Mouse (Mus musculus): ENCODE data around the gene Pigk. TPM values are rescaled to one million over a fixed set of nuclear protein-coding genes. Genes with fewer than 3 reads are reported as not detected.

Gene Pigk
- total and polyA plus RNA-seq, 2 experiments from 2014 or later = 38.2 to 57.8 TPM

DNA sequence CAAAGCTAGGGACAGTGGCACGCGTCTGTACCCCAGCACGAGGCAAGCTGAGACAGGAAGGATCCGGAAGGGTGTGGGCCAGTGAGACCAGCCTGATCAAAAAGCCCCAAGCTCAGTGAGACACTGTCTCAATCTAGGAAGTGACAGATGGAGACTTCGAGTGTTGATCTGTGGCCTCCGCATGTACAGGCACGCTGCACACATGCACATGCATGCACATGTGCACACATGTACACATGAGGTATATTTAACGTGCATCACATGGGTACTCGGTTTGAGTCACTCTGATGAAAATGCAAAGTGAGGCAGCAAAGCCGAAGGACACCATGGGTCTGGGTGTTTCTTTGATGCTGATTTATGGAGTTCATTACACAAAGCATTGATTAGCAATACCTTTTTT, 191.1 kb downstream of the Pigk start:
- no peaks in the 10 kb centered on the region for H3K4me1 ChIP-seq (ENCODE audit: insufficient read depth, low read length)
- no peak overlapping the region for H3K4me3 ChIP-seq (ENCODE audit: low read length)
- no peaks in the 10 kb centered on the region for H3K27me3 ChIP-seq (ENCODE audit: insufficient read depth, low read length)
- no peaks in the 10 kb centered on the region for H3K9me3 ChIP-seq (ENCODE audit: low read length)
- 89% methylated on average over 10 of the region's 10 CpGs for WGBS
- no peak overlapping the region for H3K9ac ChIP-seq (replicated peaks; ENCODE audit: low read length)
- no peak for ATAC-seq
- no peaks in the 10 kb centered on the region for H3K36me3 ChIP-seq (ENCODE audit: insufficient read depth, low read length)
- no peak for TF ChIP-seq CTCF (IDR thresholded peaks at IDR 0.05; ENCODE audit: low read depth)
- no peak for DNase-seq (ENCODE audit: low spot score)
- no peak overlapping the region for H3K4me2 ChIP-seq (ENCODE audit: low read depth, low read length)
- no peak overlapping the region for H3K27ac ChIP-seq

- Histone ChIP-seq H3K27ac (no peak overlapping the region), H3K4me3 (ENCODE audit: low read length) (no peak overlapping the region), H3K9me3 (ENCODE audit: low read length) (no peaks in the 10 kb centered on the region), H3K9ac (replicated peaks; ENCODE audit: low read length) (no peak overlapping the region), H3K4me1 (ENCODE audit: insufficient read depth, low read length) (no peaks in the 10 kb centered on the region), H3K36me3 (ENCODE audit: insufficient read depth, low read length) (no peaks in the 10 kb centered on the region), H3K27me3 (ENCODE audit: insufficient read depth, low read length) (no peaks in the 10 kb centered on the region), H3K4me2 (ENCODE audit: low read depth, low read length) (no peak overlapping the region)
- no peak for TF ChIP-seq CTCF (IDR thresholded peaks at IDR 0.05; ENCODE audit: low read depth)
- DNase-seq (ENCODE audit: low spot score) (no peak), ATAC-seq (no peak)
- 40% methylated on average over 10 of the region's 10 CpGs for WGBS
Measured at GRCm38 (mm10) chr3:152905800-152906199, 191.9 kb downstream of the Pigk start.

- H3K36me3 ChIP-seq (ENCODE audit: insufficient read depth, low read length) = no peaks in the 10 kb centered on the region
Measured at GRCm38 (mm10) chr3:152907087-152907486, 193.2 kb downstream of the Pigk start.

GRCm38 (mm10) chr3:152907683-152908082, 193.8 kb downstream of the Pigk start:
- no peak for DNase-seq (ENCODE audit: low spot score)
- H3K4me2 ChIP-seq (ENCODE audit: low read depth, low read length) = no peak overlapping the region
- no peak overlapping the region for H3K9ac ChIP-seq (replicated peaks; ENCODE audit: low read length)
- ATAC-seq = no peak
- no peaks in the 10 kb centered on the region for H3K4me1 ChIP-seq (ENCODE audit: insufficient read depth, low read length)
- no peak overlapping the region for H3K27ac ChIP-seq
- H3K27me3 ChIP-seq (ENCODE audit: insufficient read depth, low read length) = no peaks in the 10 kb centered on the region
- no peaks in the 10 kb centered on the region for H3K9me3 ChIP-seq (ENCODE audit: low read length)
- no peaks in the 10 kb centered on the region for H3K36me3 ChIP-seq (ENCODE audit: insufficient read depth, low read length)
- no peak for TF ChIP-seq CTCF (IDR thresholded peaks at IDR 0.05; ENCODE audit: low read depth)
- 90% methylated on average over 5 of the region's 5 CpGs for WGBS
- H3K4me3 ChIP-seq (ENCODE audit: low read length) = no peak overlapping the region

More at GRCm38 (mm10) chr3:152907087-152907486, 193.2 kb downstream of the Pigk start:
- H3K4me2 ChIP-seq (ENCODE audit: low read depth, low read length) = no peak overlapping the region
- WGBS = 68% methylated on average over 5 of the region's 5 CpGs
- no peak for TF ChIP-seq CTCF (IDR thresholded peaks at IDR 0.05; ENCODE audit: low read depth)
- H3K4me3 ChIP-seq (ENCODE audit: low read length) = no peak overlapping the region
- H3K9me3 ChIP-seq (ENCODE audit: low read length) = no peaks in the 10 kb centered on the region
- H3K9ac ChIP-seq (replicated peaks; ENCODE audit: low read length) = no peak overlapping the region
- ATAC-seq (no peak), DNase-seq (ENCODE audit: low spot score) (no peak)
- no peak overlapping the region for H3K27ac ChIP-seq
- no peaks in the 10 kb centered on the region for H3K27me3 ChIP-seq (ENCODE audit: insufficient read depth, low read length)
- H3K4me1 ChIP-seq (ENCODE audit: insufficient read depth, low read length) = no peaks in the 10 kb centered on the region

- H3K9me3 ChIP-seq (ENCODE audit: low read length) = no peaks in the 10 kb centered on the region
- no peak overlapping the region for H3K4me2 ChIP-seq (ENCODE audit: low read depth, low read length)
- H3K4me3 ChIP-seq (ENCODE audit: low read length) = no peak overlapping the region
- DNase-seq (ENCODE audit: low spot score) = no peak
- no peak for ATAC-seq
- WGBS = 85% methylated on average over 4 of the region's 4 CpGs
- TF ChIP-seq CTCF (IDR thresholded peaks at IDR 0.05; ENCODE audit: low read depth) = no peak
- no peak overlapping the region for H3K9ac ChIP-seq (replicated peaks; ENCODE audit: low read length)
- no peaks in the 10 kb centered on the region for H3K27me3 ChIP-seq (ENCODE audit: insufficient read depth, low read length)
- H3K36me3 ChIP-seq (ENCODE audit: insufficient read depth, low read length) = no peaks in the 10 kb centered on the region
- H3K4me1 ChIP-seq (ENCODE audit: insufficient read depth, low read length) = no peaks in the 10 kb centered on the region
- H3K27ac ChIP-seq = no peak overlapping the region
Measured at GRCm38 (mm10) chr3:152911578-152911977, 197.7 kb downstream of the Pigk start.

GRCm38 (mm10) chr3:152912216-152913101, 198.6 kb downstream of the Pigk start:
- H3K9ac ChIP-seq (replicated peaks; ENCODE audit: low read length) = no peak overlapping the region
- H3K4me1 ChIP-seq (ENCODE audit: insufficient read depth, low read length) = no peaks in the 10 kb centered on the region
- H3K27ac ChIP-seq = no peak overlapping the region
- no peaks in the 10 kb centered on the region for H3K9me3 ChIP-seq (ENCODE audit: low read length)
- DNase-seq (ENCODE audit: low spot score) = no peak
- 79% methylated on average over 23 of the region's 23 CpGs for WGBS
- H3K4me2 ChIP-seq (ENCODE audit: low read depth, low read length) = no peak overlapping the region
- H3K4me3 ChIP-seq (ENCODE audit: low read length) = no peak overlapping the region
- TF ChIP-seq CTCF (IDR thresholded peaks at IDR 0.05; ENCODE audit: low read depth) = no peak
- H3K27me3 ChIP-seq (ENCODE audit: insufficient read depth, low read length) = no peaks in the 10 kb centered on the region
- no peak for ATAC-seq
- H3K36me3 ChIP-seq (ENCODE audit: insufficient read depth, low read length) = no peaks in the 10 kb centered on the region

DNA sequence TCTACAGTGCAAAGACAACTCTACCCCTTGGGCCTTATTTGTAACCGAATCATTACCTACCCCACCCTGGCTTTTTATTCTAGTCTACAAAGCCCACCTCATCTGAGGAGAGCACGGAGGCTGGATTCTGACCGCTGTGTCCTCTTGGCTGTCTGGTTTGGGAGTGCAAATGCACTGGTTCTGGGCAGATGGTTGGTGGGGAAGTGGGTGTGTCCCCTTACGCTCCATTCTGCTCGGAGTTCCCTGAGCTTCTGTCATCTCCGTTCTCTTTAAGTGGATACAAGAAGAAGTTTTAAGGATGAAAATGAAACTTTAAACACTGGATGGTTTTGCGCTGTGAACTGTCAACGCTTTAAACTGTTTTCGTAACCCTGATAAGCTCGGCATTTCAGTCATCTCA, 199.2 kb downstream of the Pigk start:
- Histone ChIP-seq H3K36me3 (ENCODE audit: insufficient read depth, low read length) (no peaks in the 10 kb centered on the region), H3K27ac (no peak overlapping the region), H3K9me3 (ENCODE audit: low read length) (no peaks in the 10 kb centered on the region), H3K4me3 (ENCODE audit: low read length) (no peak overlapping the region), H3K27me3 (ENCODE audit: insufficient read depth, low read length) (no peaks in the 10 kb centered on the region), H3K4me2 (ENCODE audit: low read depth, low read length) (no peak overlapping the region), H3K4me1 (ENCODE audit: insufficient read depth, low read length) (no peaks in the 10 kb centered on the region), H3K9ac (replicated peaks; ENCODE audit: low read length) (no peak overlapping the region)
- TF ChIP-seq CTCF (IDR thresholded peaks at IDR 0.05; ENCODE audit: low read depth) = no peak
- no peak for DNase-seq (ENCODE audit: low spot score)
- ATAC-seq = no peak
- 95% methylated on average over 10 of the region's 10 CpGs for WGBS
